Mouse (Mus musculus) limb, embryonic 11.5 days (tissue): ENCODE data around the gene Anapc2. TPM values are rescaled to one million over a fixed set of nuclear protein-coding genes. Genes with fewer than 3 reads are reported as not detected.

Source experiments
- ATAC-seq: fragments of 200-750 bp; cut with Nextera tagmentation; 2 replicates; pipeline ENCODE4 v1.8.0; 2017; ENCODE audit warnings: low read depth; ENCODE audit not compliant: insufficient number of reproducible peaks, low FRiP score, low TSS enrichment
- DNase-seq: peaks from one replicate; pipeline ENCODE4 v3.0.0-alpha.2; 2015; ENCODE audit warnings: low spot score
- H3K27ac ChIP-seq: fragments of 300-500 bp; sonication (generic); replicated peaks from 2 replicates; pipeline ENCODE4 v1.5.1; 2014; ENCODE audit warnings: low read depth, mild to moderate bottlenecking, low read length
- H3K27me3 ChIP-seq: fragments of 300-500 bp; sonication (generic); 2 replicates; pipeline ENCODE4 v1.6.1; 2014; ENCODE audit warnings: mild to moderate bottlenecking, low read length, mixed read lengths; ENCODE audit not compliant: control insufficient read depth, insufficient read depth
- H3K36me3 ChIP-seq: fragments of 300-500 bp; sonication (generic); 2 replicates; pipeline ENCODE4 v1.6.1; 2014; ENCODE audit warnings: mild to moderate bottlenecking, low read length, moderate library complexity, mixed read lengths; ENCODE audit not compliant: control insufficient read depth, insufficient read depth
- H3K4me1 ChIP-seq: fragments of 300-500 bp; sonication (generic); 2 replicates; pipeline ENCODE4 v1.6.1; 2014; ENCODE audit warnings: low read length, mixed read lengths; ENCODE audit not compliant: control insufficient read depth, insufficient read depth
- H3K4me2 ChIP-seq: fragments of 300-500 bp; sonication (generic); 2 replicates; pipeline ENCODE4 v1.6.1; 2014; ENCODE audit warnings: low read depth, mild to moderate bottlenecking, moderate library complexity; ENCODE audit not compliant: severe bottlenecking
- H3K4me3 ChIP-seq: fragments of 300-500 bp; sonication (generic); 2 replicates; pipeline ENCODE4 v1.5.1; 2014; ENCODE audit warnings: low read depth, low read length
- H3K9ac ChIP-seq: fragments of 300-500 bp; sonication (generic); 2 replicates; pipeline ENCODE4 v1.6.1; 2014; ENCODE audit warnings: mild to moderate bottlenecking, low read length
- H3K9me3 ChIP-seq: fragments of 300-500 bp; sonication (generic); 2 replicates; pipeline ENCODE4 v1.6.1; 2016; ENCODE audit warnings: low read length; ENCODE audit not compliant: control insufficient read depth
- WGBS: fragments of 180-500 bp; shearing (Covaris S2); extraction: QIAGEN DNeasy Blood & Tissue Kit; methylation state at CpG from one replicate; pipeline ENCODE4 v1.1.7; 2014; 5-methylcytosine and 5-hydroxymethylcytosine counted together
- polyA plus RNA-seq: library from polyadenylated mRNA; unstranded; fragments of >200 nt; fragmentation: Nextera tagmentation; extraction: Ambion mirVana; gene quantifications from 2 replicates; pipeline ENCODE4 v1.2.1, GENCODE M21; 2014

Gene Anapc2
- 118 and 120 TPM in 2 replicates for polyA plus RNA-seq

GRCm38 (mm10) chr2:25271827-25272511 is at the start of gene Anapc2, which contains the start of gene Ssna1:
Gene Anapc2, plus strand, starts transcription at chr2:25272478.
Gene Ssna1, minus strand, starts transcription at chr2:25272438.
- H3K4me1 ChIP-seq, result peaks cover 18% of the 10 kb centered on the region
- no peaks in the 10 kb centered on the region for H3K9me3 ChIP-seq
- peak; percentile 93 for ATAC-seq
- H3K4me2 ChIP-seq, result peak within 1 kb of the TSS; percentile 96
- under 1% methylated on average over 55 of the region's 55 CpGs for WGBS
- H3K27ac ChIP-seq, result no peak within 1 kb of the TSS; the same call in 1 of the 2 replicates
- H3K27me3 ChIP-seq, result no peaks in the 10 kb centered on the region
- H3K36me3 ChIP-seq, result peaks cover 18% of the 10 kb centered on the region
- H3K9ac ChIP-seq, result peak within 1 kb of the TSS; percentile 83
- H3K4me3 ChIP-seq, result peak within 1 kb of the TSS; percentile 95
- DNase-seq, result peak; percentile 100

GRCm38 (mm10) chr2:25223681-25224491 is 48.4 kb upstream of the Anapc2 start:
- 1% methylated on average over 53 of the region's 53 CpGs for WGBS
- Histone ChIP-seq H3K9me3 (no peaks in the 10 kb centered on the region), H3K4me1 (peaks cover 8% of the 10 kb centered on the region), H3K4me3 (peak overlapping the region; percentile 85), H3K9ac (peak overlapping the region; percentile 82), H3K27me3 (no peaks in the 10 kb centered on the region), H3K27ac (peak overlapping the region; percentile 88), H3K4me2 (peak overlapping the region; percentile 93), H3K36me3 (peaks cover 2% of the 10 kb centered on the region; the same call in 1 of the 2 replicates)
- DNase-seq (peak; percentile 36), ATAC-seq (peak; percentile 16)

GRCm38 (mm10) chr2:25224492-25224765 is 47.8 kb upstream of the Anapc2 start, which contains the start of gene Tubb4b:
Gene Tubb4b, minus strand, starts transcription at chr2:25224702.
- H3K27me3 ChIP-seq, result no peaks in the 10 kb centered on the region
- peak within 1 kb of the TSS; percentile 82 for H3K9ac ChIP-seq
- peak within 1 kb of the TSS; percentile 93 for H3K4me2 ChIP-seq
- DNase-seq (no peak), ATAC-seq (no peak)
- WGBS, result under 1% methylated on average over 17 of the region's 17 CpGs
- H3K9me3 ChIP-seq, result no peaks in the 10 kb centered on the region
- H3K4me3 ChIP-seq, result peak within 1 kb of the TSS; percentile 85
- peak within 1 kb of the TSS; percentile 96 for H3K27ac ChIP-seq
- H3K36me3 ChIP-seq, result peaks cover 2% of the 10 kb centered on the region; the same call in 1 of the 2 replicates
- H3K4me1 ChIP-seq, result peaks cover 8% of the 10 kb centered on the region

- peak overlapping the region; percentile 64 for H3K4me2 ChIP-seq
- peaks cover 8% of the 10 kb centered on the region for H3K4me1 ChIP-seq
- H3K36me3 ChIP-seq, result peaks cover 2% of the 10 kb centered on the region; the same call in 1 of the 2 replicates
- 2% methylated on average over 41 of the region's 41 CpGs for WGBS
- H3K9ac ChIP-seq, result peak overlapping the region; percentile 65
- no peaks in the 10 kb centered on the region for H3K9me3 ChIP-seq
- ATAC-seq (peak; percentile 96), DNase-seq (peak; percentile 97)
- peak overlapping the region; percentile 96 for H3K27ac ChIP-seq
- no peaks in the 10 kb centered on the region for H3K27me3 ChIP-seq
- H3K4me3 ChIP-seq, result peak overlapping the region; percentile 85
Observed at GRCm38 (mm10) chr2:25224766-25225752, 47.2 kb upstream of the Anapc2 start.

GRCm38 (mm10) chr2:25225811-25226379 is 46.4 kb upstream of the Anapc2 start:
- ATAC-seq, result no peak

GRCm38 (mm10) chr2:25226864-25227263 is 45.4 kb upstream of the Anapc2 start:
- Histone ChIP-seq H3K4me1 (peaks cover 8% of the 10 kb centered on the region), H3K36me3 (no peaks in the 10 kb centered on the region; the same call in 1 of the 2 replicates), H3K9me3 (no peaks in the 10 kb centered on the region), H3K4me2 (no peak overlapping the region), H3K27me3 (no peaks in the 10 kb centered on the region), H3K9ac (no peak overlapping the region), H3K4me3 (no peak overlapping the region), H3K27ac (no peak overlapping the region)
- no peak for DNase-seq
- ATAC-seq, result no peak
- WGBS, result 76% methylated on average over 5 of the region's 5 CpGs

More at GRCm38 (mm10) chr2:25225811-25226379, 46.4 kb upstream of the Anapc2 start:
- Histone ChIP-seq H3K9ac (no peak overlapping the region), H3K27ac (peak overlapping the region; percentile 96), H3K36me3 (peaks cover 2% of the 10 kb centered on the region; the same call in 1 of the 2 replicates), H3K27me3 (no peaks in the 10 kb centered on the region), H3K4me2 (peak overlapping the region; percentile 64), H3K4me3 (peak overlapping the region; percentile 85), H3K9me3 (no peaks in the 10 kb centered on the region), H3K4me1 (peaks cover 8% of the 10 kb centered on the region)
- WGBS, result 74% methylated on average over 8 of the region's 8 CpGs
- DNase-seq, result no peak

GRCm38 (mm10) chr2:25227406-25227805 is 44.9 kb upstream of the Anapc2 start:
- no peak overlapping the region for H3K27ac ChIP-seq
- WGBS, result 89% methylated on average over 4 of the region's 4 CpGs
- no peaks in the 10 kb centered on the region for H3K9me3 ChIP-seq
- 0 out of 2 replicates have a peak overlapping the region, but pooled peaks have one; percentile 7 for H3K9ac ChIP-seq
- no peaks in the 10 kb centered on the region for H3K27me3 ChIP-seq
- DNase-seq (no peak), ATAC-seq (no peak)
- no peak overlapping the region for H3K4me3 ChIP-seq
- H3K4me2 ChIP-seq, result no peak overlapping the region
- no peaks in the 10 kb centered on the region for H3K36me3 ChIP-seq
- peaks cover 8% of the 10 kb centered on the region for H3K4me1 ChIP-seq
